Mouse (Mus musculus) gonadal fat pad, adult 2 months (tissue): Measurements from ENCODE around the gene Megf11. TPM values are rescaled to one million over a fixed set of nuclear protein-coding genes. Genes with fewer than 3 reads are reported as not detected.

ENCODE experiments used
- DNase-seq: peaks from one replicate; pipeline ENCODE4 v3.0.0-alpha.2; 2012; ENCODE audit warnings: low read depth
- polyA plus RNA-seq: library from polyadenylated mRNA; depleted of rRNA; stranded (reverse); fragments of >200 nt; gene quantifications from 2 replicates; pipeline ENCODE4 v1.2.3, GENCODE M21; 2012; rRNA removed

Gene Megf11
- 0.39 and 0.86 TPM in 2 replicates for polyA plus RNA-seq

- no peak for DNase-seq
Measured at GRCm38 (mm10) chr9:64385511-64386465, at the start of gene Megf11. Gene Megf11, plus strand, starts transcription at chr9:64385626.

DNA sequence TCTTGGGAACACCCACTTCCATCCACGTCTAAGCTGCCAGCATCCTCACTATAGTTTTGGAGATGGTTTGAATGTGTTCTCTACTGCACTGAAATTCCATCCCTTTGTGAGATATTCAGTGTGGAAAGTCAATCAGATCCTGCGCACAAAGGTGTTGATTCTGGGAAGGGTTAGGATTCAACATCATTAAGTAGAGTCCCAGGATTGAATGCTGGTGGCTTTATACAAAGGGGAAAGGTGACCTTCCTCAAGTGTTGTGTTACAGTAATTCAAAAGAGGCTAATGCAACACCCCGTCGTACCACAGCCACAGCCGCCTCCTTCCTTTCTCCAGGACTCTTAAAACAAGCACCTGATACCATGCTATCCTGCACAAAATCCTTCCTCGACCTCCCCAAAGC lies 49.6 kb upstream of the Megf11 start:
- no peak for DNase-seq

DNA sequence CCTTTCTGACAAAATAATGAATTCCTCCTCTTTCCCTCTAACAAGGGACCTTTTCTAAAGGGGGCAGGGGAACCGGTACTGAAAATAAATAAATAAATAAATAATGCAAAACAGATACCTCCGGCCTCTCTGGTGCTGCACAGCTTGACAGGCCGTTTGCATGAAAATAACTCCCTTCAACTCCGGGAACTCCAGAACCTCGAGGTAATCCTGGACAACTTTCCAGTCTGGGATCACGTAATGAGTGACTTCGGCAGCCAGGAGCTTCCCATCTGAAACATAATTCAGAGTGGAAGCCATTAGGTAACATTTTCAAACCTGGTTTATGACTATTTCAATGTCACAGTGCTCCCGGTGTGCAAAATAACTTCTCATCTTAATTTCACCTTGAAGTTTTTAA lies 46.1 kb upstream of the Megf11 start:
- no peak for DNase-seq

DNA sequence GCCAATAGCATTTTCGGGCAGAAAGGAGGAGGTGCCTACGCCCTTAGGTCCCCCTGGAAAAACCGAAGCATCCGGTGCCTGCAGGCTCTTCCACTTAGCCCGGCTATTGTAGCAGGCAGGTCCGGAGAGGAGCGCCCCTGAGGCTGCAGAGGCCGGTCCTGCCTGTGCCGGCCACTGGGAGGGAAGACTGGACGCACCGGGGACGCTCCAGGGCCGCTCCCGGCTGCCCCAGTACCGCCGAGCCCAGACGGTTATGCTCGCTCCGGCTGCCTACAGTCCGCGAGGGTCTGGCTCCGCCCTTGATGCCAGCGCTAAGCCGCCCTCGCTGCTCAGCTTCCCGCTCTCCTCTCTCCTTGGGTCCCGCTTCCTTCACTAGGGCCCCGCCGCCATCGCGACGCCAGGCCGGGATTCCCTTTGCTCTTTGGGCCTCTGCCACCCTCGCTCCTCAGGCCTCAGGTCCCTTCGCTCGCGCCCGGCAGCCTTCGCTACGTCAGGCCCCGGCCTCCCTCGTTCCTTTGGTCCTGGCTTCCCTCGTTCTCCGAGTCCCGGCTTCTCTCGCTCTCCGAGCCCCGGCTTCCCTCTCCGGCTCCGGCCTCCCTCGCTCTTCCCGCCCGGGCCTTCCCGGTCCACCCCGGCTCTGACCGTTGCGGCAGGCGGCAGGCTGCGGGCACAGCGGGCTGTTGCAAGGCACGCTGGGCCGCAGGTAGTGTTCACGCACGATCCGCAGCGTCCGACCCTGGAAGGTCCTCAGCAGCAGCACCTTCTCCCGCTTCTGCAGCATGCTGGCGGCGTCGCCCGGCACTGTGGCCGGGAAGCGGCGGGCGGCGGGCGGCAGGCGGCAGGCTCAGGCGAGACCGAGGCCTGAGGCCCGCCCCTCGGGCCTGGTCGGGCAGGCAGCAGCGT lies 44.8 kb upstream of the Megf11 start:
- no peak for DNase-seq

GRCm38 (mm10) chr9:64341254-64341566 lies 44.2 kb upstream of the Megf11 start, which contains the start of gene Dis3l:
Gene Dis3l, minus strand, starts transcription at chr9:64341288.
- no peak for DNase-seq

DNA sequence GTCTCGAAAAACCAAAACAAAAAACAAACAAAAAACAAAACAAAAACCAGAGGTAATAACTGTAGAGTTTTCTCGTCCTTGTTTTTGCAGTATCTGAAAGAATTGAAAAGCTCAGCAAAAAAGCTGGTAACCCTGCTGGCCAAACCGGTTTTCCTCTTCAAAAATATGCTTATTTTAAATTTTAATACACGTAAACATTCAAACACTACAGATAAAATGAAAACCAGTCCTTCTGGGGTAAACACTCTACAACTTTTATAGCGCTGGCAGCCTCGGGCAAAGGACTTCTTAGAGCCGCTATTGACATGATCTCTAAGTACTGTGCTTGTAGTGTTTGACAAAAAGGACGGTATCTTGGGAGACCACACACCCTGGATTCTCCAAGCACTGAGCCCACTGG lies 43.8 kb upstream of the Megf11 start:
- no peak for DNase-seq

- no peak for DNase-seq
Measured at GRCm38 (mm10) chr9:64343656-64344055, 41.8 kb upstream of the Megf11 start.

DNA sequence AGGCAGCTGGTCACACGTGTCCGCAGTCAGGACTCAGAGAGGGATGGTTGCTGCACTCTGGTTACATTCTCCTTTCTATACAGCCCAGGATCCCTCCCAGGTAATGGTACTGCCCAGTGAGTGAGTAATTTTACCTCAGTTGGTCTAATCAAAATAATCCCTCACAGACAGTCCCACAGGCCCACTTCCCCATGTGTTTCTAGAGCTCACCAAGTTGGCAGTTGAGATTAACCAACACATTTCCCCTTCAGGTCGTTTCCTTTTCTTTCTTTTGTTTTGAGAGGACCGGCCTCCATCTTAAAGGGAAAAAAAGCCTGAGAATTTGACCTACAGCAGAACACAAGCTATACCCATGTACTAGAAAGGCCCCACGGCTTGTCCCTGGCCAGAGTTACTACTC lies 39.5 kb upstream of the Megf11 start:
- no peak for DNase-seq

DNA sequence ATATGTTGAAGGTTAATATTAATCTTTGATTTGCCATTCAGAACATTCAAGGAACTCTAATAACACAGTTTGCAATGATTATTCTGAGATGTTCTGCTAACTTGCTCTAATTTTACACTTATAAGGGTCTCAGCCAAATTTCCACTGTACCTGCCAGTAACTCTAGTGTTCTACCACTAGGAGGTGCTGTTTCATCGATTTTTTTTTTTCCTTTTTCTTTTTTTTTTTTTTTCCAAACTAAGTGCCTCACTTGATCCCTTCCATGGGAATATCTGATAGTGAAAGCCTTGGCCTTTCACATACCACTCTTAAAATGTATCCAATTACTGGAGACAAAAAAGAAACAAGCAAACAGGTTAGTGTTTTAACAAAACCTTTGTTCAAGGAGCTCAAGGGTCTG lies 38.0 kb upstream of the Megf11 start:
- no peak for DNase-seq

GRCm38 (mm10) chr9:64349490-64349889 lies 35.9 kb upstream of the Megf11 start:
- no peak for DNase-seq

DNA sequence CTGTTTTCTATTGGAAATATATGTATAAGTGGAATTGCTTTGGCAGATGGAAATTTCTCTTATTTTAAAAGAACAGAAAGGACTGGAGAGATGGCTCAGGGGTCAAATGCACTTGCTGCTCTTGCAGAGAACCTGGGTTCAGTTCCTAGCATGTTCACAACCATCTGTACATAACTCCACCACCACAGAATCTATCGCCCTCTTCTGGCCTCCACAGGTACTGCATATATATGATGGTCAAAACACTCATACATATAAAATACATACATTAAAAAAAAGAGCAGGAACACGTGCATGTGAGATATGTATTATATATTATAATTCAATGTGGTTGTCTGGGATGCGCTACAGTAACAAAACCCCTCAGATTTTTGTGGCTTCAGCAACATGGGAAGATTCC lies 34.2 kb upstream of the Megf11 start:
- no peak for DNase-seq

DNA sequence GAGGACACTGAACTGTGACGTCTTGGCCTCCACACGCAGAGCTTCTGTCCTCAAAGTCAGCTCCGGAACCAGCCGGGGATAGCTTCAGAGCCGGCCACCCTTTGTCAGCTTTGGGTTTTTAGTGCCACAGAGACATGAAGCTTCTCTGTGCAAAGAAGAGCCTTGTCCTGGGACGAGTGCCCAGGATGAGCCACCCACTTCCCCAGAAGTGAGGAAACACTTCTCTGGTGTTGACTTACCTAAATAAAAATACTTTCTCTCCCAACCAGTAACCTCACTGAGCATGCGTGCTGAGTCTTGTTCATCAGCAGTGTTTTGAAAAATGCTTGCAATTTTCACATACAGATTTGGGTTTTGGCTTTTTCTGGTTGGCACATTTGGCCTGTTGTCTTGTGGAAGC lies 29.8 kb upstream of the Megf11 start:
- no peak for DNase-seq

DNA sequence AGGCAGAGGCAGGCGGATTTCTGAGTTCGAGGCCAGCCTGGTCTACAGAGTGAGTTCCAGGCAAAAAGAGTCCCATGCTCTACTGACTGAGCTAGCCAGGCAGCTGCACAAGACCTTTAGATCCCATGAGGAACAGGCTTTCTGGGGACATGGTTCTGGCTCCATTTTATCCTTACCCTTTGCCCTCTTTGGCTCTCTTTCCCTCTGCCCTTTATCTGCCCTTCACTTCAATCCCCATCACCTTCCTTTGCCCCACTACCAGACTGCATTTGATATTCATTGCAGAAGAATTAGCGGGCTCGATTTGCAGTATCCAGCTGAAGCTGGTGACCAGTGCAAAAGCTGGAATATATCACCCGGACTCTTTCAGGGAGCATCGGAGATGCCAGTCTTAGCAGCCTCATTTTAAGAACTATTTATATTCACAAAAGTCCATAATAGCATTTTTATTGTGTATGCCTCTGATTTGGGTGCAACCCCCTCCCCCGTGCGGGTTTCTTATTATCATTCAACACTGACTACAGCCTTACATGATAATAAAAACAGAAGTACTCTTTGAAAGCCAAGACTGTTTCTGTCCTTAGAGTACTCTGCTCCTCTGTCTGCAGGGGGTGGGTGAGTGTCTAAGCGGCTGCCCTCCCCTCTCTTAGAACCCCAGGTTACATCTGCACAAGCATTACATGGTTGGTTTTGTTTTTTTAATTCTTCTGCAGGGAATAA lies 24.0 kb upstream of the Megf11 start:
- no peak for DNase-seq

- no peak for DNase-seq
Measured at GRCm38 (mm10) chr9:64369871-64370270, 15.6 kb upstream of the Megf11 start.

GRCm38 (mm10) chr9:64371305-64371819 lies 14.1 kb upstream of the Megf11 start:
- no peak for DNase-seq

GRCm38 (mm10) chr9:64376380-64376779 lies 9.0 kb upstream of the Megf11 start:
- no peak for DNase-seq

DNA sequence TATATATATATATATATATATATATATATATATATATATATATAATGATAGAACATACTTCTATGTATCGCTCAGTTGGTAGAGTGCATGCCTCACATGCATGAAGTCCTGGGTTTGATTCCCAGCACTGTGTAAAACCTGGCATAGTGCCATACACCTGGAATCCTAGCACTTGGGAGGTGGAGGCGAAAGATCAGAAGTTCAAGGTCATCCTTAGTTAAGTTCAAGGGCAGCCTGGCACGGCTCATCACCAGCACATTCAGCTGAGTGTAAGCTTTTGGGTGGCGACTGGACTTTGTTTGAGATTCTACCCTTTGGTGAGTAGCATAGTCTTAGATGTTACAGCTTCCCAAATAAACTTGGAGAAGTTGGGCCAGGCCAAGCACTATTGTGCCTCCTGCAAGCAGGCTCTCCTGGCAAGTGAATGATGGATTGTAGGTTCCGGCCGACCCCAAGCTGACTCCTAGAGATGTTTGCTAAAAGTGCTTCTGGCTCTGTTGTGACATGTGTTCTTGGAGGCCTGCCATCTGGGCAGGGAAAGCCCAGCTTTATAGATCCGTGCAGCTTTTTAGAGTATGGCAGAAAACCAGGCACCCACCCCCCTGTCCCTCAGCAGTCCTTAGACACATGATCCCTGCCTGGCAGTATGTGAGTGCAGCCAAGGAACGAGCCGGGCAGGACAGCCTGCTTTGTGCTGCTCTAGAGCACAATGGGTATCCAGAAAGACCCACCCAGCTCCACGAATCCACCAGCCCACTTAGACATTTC lies 2.2 kb upstream of the Megf11 start:
- DNase-seq = no peak

- DNase-seq = no peak
Measured at GRCm38 (mm10) chr9:64386466-64387211, 1.2 kb downstream of the Megf11 start.

- no peak for DNase-seq
Measured at GRCm38 (mm10) chr9:64389576-64390292, 4.3 kb downstream of the Megf11 start.
